Mouse (Mus musculus) CH12.LX (cell line): ENCODE data around the gene Uqcr10. TPM values are rescaled to one million over a fixed set of nuclear protein-coding genes. Genes with fewer than 3 reads are reported as not detected.

ENCODE experiments used
- DNase-seq: peaks from one replicate; pipeline ENCODE4 v3.0.0-alpha.2; 2013; ENCODE audit errors: extremely low read depth
- H3K27ac ChIP-seq: 2 replicates; pipeline ENCODE4 v1.5.1; 2012; ENCODE audit warnings: low read depth, mild to moderate bottlenecking, control low read depth, moderate library complexity; ENCODE audit not compliant: insufficient read depth
- H3K27me3 ChIP-seq: replicated peaks from 2 replicates; pipeline ENCODE3; 2012; ENCODE audit warnings: inconsistent platforms
- H3K36me3 ChIP-seq, 2 experiments: replicated peaks in 1 of 2; 2 replicates each; pipeline versions ENCODE3 to v1.6.1; 2012; ENCODE audit warnings: inconsistent platforms in 1 of 2, low read length in 1 of 2, mild to moderate bottlenecking in 1 of 2, mixed read lengths in 1 of 2, moderate library complexity in 1 of 2; ENCODE audit not compliant: control insufficient read depth in 1 of 2, insufficient read depth in 1 of 2
- H3K4me1 ChIP-seq, 2 experiments: 2 replicates each; pipeline ENCODE4 v1.6.1; 2012; ENCODE audit warnings: inconsistent platforms in 1 of 2, moderate library complexity in 1 of 2; ENCODE audit not compliant: insufficient read depth in 2 of 2, control insufficient read depth in 1 of 2
- H3K4me2 ChIP-seq: 2 replicates; pipeline ENCODE4 v1.6.1; 2012; ENCODE audit warnings: low read depth, mild to moderate bottlenecking, control low read depth; ENCODE audit not compliant: poor library complexity, insufficient read depth, severe bottlenecking
- H3K4me3 ChIP-seq, 3 experiments: fragments of 150-350 bp in 1 of 3; sonication (generic) in 1 of 3; replicated peaks in 1 of 3; 2 replicates each; pipeline versions ENCODE3 to v1.5.1; 2011 to 2012; ENCODE audit warnings: low read depth in 2 of 3, low read length in 2 of 3, mild to moderate bottlenecking in 2 of 3, moderate library complexity in 2 of 3, control low read depth in 1 of 3, improper control_type of control experiment in 1 of 3, inconsistent platforms in 1 of 3, mixed read lengths in 1 of 3; ENCODE audit not compliant: poor library complexity in 1 of 3
- H3K79me2 ChIP-seq: replicated peaks from 2 replicates; pipeline ENCODE4 v1.6.1; 2012; ENCODE audit warnings: mild to moderate bottlenecking, moderate library complexity; ENCODE audit not compliant: control insufficient read depth, poor library complexity, insufficient read depth, severe bottlenecking; ENCODE audit errors: extremely low read depth
- H3K9ac ChIP-seq: 2 replicates; pipeline ENCODE4 v1.6.1; 2012; ENCODE audit warnings: low read depth, mild to moderate bottlenecking, control low read depth, moderate library complexity; ENCODE audit not compliant: insufficient read depth
- H3K9me3 ChIP-seq: replicated peaks from 2 replicates; pipeline ENCODE3; 2012; ENCODE audit warnings: low read length, inconsistent platforms, mixed read lengths
- BHLHE40 ChIP-seq: IDR thresholded peaks from 2 replicates; pipeline ENCODE4 v1.6.1; 2011; ENCODE audit warnings: mild to moderate bottlenecking, low read depth, low read length, improper control_type of control experiment
- CHD1 ChIP-seq: IDR thresholded peaks from 2 replicates; pipeline ENCODE4 v1.6.1; 2012; ENCODE audit warnings: low read depth, low read length, improper control_type of control experiment, inconsistent platforms
- CHD2 ChIP-seq: IDR thresholded peaks from 2 replicates; pipeline ENCODE4 v1.6.1; 2011; ENCODE audit warnings: low read length, improper control_type of control experiment
- CTCF ChIP-seq, 2 experiments: IDR thresholded peaks in 1 of 2; conservative IDR thresholded peaks in 1 of 2; 2 replicates each; pipeline ENCODE4 v1.5.1; 2011 to 2012; ENCODE audit warnings: low read depth in 2 of 2, low read length in 2 of 2, improper control_type of control experiment in 1 of 2, inconsistent platforms in 1 of 2, mild to moderate bottlenecking in 1 of 2, moderate library complexity in 1 of 2
- ELF1 ChIP-seq: IDR thresholded peaks from 2 replicates; pipeline ENCODE4 v1.6.1; 2014; ENCODE audit warnings: low read depth, mild to moderate bottlenecking, inconsistent platforms, low read length, improper control_type of control experiment
- ETS1 ChIP-seq: conservative IDR thresholded peaks from 2 replicates; pipeline ENCODE4 v1.6.1; 2012; ENCODE audit warnings: low read depth, mild to moderate bottlenecking, inconsistent platforms, low read length, improper control_type of control experiment, moderate library complexity
- JUN ChIP-seq: IDR thresholded peaks from 2 replicates; pipeline ENCODE4 v1.6.1; 2011; ENCODE audit warnings: low read depth, mild to moderate bottlenecking, low read length, improper control_type of control experiment, moderate library complexity; ENCODE audit not compliant: insufficient read depth
- JUND ChIP-seq: conservative IDR thresholded peaks from 2 replicates; pipeline ENCODE4 v1.6.1; 2011; ENCODE audit warnings: low read depth, low read length, improper control_type of control experiment
- MAX ChIP-seq: IDR thresholded peaks from 2 replicates; pipeline ENCODE4 v1.6.1; 2011; ENCODE audit warnings: low read length, improper control_type of control experiment
- MAZ ChIP-seq: IDR thresholded peaks from 2 replicates; pipeline ENCODE4 v1.6.1; 2012; ENCODE audit warnings: low read depth, mild to moderate bottlenecking, inconsistent platforms, low read length, improper control_type of control experiment, moderate library complexity
- MEF2A ChIP-seq: IDR thresholded peaks from 2 replicates; pipeline ENCODE4 v1.6.1; 2014; ENCODE audit warnings: low read depth, mild to moderate bottlenecking, inconsistent platforms, low read length, improper control_type of control experiment, borderline replicate concordance
- MXI1 ChIP-seq: IDR thresholded peaks from 2 replicates; pipeline ENCODE4 v1.6.1; 2011; ENCODE audit warnings: mild to moderate bottlenecking, low read depth, low read length, improper control_type of control experiment
- MYC ChIP-seq: IDR thresholded peaks from 2 replicates; pipeline ENCODE4 v1.6.1; 2011; ENCODE audit warnings: low read depth, mild to moderate bottlenecking, improper control_type of control experiment, low read length
- NELFE ChIP-seq: IDR thresholded peaks from 2 replicates; pipeline ENCODE4 v1.6.1; 2011; ENCODE audit warnings: low read depth, low read length, improper control_type of control experiment
- NRF1 ChIP-seq: IDR thresholded peaks from 2 replicates; pipeline ENCODE4 v1.6.1; 2014; ENCODE audit warnings: low read depth, mild to moderate bottlenecking, inconsistent platforms, low read length, improper control_type of control experiment, moderate library complexity
- TBP ChIP-seq: conservative IDR thresholded peaks from 2 replicates; pipeline ENCODE4 v1.6.1; 2011; ENCODE audit warnings: low read depth, low read length, improper control_type of control experiment
- UBTF ChIP-seq: IDR thresholded peaks from 2 replicates; pipeline ENCODE4 v1.6.1; 2012; ENCODE audit warnings: low read depth, mild to moderate bottlenecking, inconsistent platforms, low read length, improper control_type of control experiment, moderate library complexity
- USF1 ChIP-seq: IDR thresholded peaks from 2 replicates; pipeline ENCODE4 v1.6.1; 2014; ENCODE audit warnings: low read depth, mild to moderate bottlenecking, inconsistent platforms, low read length, improper control_type of control experiment
- USF2 ChIP-seq: conservative IDR thresholded peaks from 2 replicates; pipeline ENCODE4 v1.6.1; 2011; ENCODE audit warnings: low read depth, low read length, improper control_type of control experiment
- ZKSCAN1 ChIP-seq: IDR thresholded peaks from 2 replicates; pipeline ENCODE4 v1.6.1; 2012; ENCODE audit warnings: low read depth, inconsistent platforms, low read length, improper control_type of control experiment, borderline replicate concordance
- ZMIZ1 ChIP-seq: IDR thresholded peaks from 2 replicates; pipeline ENCODE4 v1.6.1; 2012; ENCODE audit warnings: low read depth, mild to moderate bottlenecking, inconsistent platforms, low read length, improper control_type of control experiment
- ZNF384 ChIP-seq: IDR thresholded peaks from 2 replicates; pipeline ENCODE4 v1.6.1; 2012; ENCODE audit warnings: low read depth, low read length, improper control_type of control experiment, inconsistent platforms
- dilution Hi-C: fragments of 300-500 bp; cut with MboI; formaldehyde crosslinking; loops from 2 replicates; pipeline ENCODE4 v1.14.3; 2020; ENCODE audit warnings: low sequenced_read_pairs; ENCODE audit not compliant: extremely low pct_unique_long_range_greater_than_20kb, extremely low pct_ligation_motif_present
- in situ Hi-C: fragments of 300-500 bp; cut with MboI; formaldehyde crosslinking; loops from 3 replicates; pipeline ENCODE4 v1.14.3; 2019; ENCODE audit warnings: low sequenced_read_pairs, low pct_ligation_motif_present, low pct_unique_long_range_greater_than_20kb, mixed read lengths
- polyA plus RNA-seq: library from polyadenylated mRNA; unstranded; fragments of >175 nt; gene quantifications from 2 replicates; pipeline ENCODE4 v1.2.1, GENCODE M21; 2012; ENCODE audit warnings: low read depth; ENCODE audit not compliant: insufficient read length
- total RNA-seq, 2 experiments: library from RNA; depleted of rRNA; stranded (reverse); fragments of 300-350 nt in 1 of 2; fragments of >200 nt in 1 of 2; gene quantifications; 2 replicates each; pipeline ENCODE4 v1.2.3; 2012 to 2014

Uqcr10 gene
- total and polyA plus RNA-seq, 3 experiments, result 740 to 1,522 (median 1,007) TPM

GRCm38 (mm10) chr11:4720393-4720792 lies 16.3 kb upstream of the Uqcr10 start:
- Histone ChIP-seq H3K27me3 (no peaks in the 10 kb centered on the region), H3K4me1 (peaks cover 33 to 55% of the 10 kb centered on the region in 2 experiments)
- dilution Hi-C loops, result no loop called here

GRCm38 (mm10) chr11:4719961-4720360 lies 15.8 kb upstream of the Uqcr10 start:
- in situ Hi-C loops (no loop called here), dilution Hi-C loops (no loop called here)
- no peak for DNase-seq
- H3K4me1 ChIP-seq, result peaks cover 33 to 59% of the 10 kb centered on the region in 2 experiments
- no peak overlapping the region for H3K4me2 ChIP-seq
- peak overlapping the region in 1 of 3 experiments; percentile 27 for H3K4me3 ChIP-seq
- no peaks in the 10 kb centered on the region for H3K27me3 ChIP-seq
- H3K27ac ChIP-seq, result no peak overlapping the region
- H3K36me3 ChIP-seq, result peaks cover 32 to 56% of the 10 kb centered on the region in 2 experiments
- no peaks in the 10 kb centered on the region for H3K9me3 ChIP-seq
- H3K79me2 ChIP-seq, result no peaks in the 10 kb centered on the region; the same call in 1 of the 2 replicates
- H3K9ac ChIP-seq, result no peak overlapping the region
- TF ChIP-seq BHLHE40 (peak; percentile 40; the same call in 1 of the 2 replicates), ZKSCAN1 (no peak)

More at GRCm38 (mm10) chr11:4720393-4720792, 16.3 kb upstream of the Uqcr10 start:
- TF ChIP-seq USF1 (peak; percentile 18; the same call in 1 of the 2 replicates), MXI1 (no peak), UBTF (no peak), JUND (no peak), ZMIZ1 (no peak), CTCF (conservative IDR thresholded peaks at IDR 0.05 in 1 of 2, IDR thresholded peaks at IDR 0.05 in 1 of 2; ENCODE audit: low read depth in 2 of 2, low read length in 2 of 2) (no peak), CHD1 (no peak), ELF1 (no peak), MAZ (no peak), ETS1 (0 out of 2 replicates have a peak, but pooled peaks have one; percentile 7), MEF2A (no peak), CHD2 (0 out of 2 replicates have a peak, but pooled peaks have one; percentile 20), JUN (no peak), MAX (peak; percentile 44), NRF1 (no peak), TBP (no peak), NELFE (no peak), ZKSCAN1 (no peak), ZNF384 (no peak), USF2 (no peak), MYC (no peak), BHLHE40 (no peak)
- no peak overlapping the region for H3K9ac ChIP-seq
- no peak for DNase-seq
- in situ Hi-C loops, result no loop called here
- H3K27ac ChIP-seq, result no peak overlapping the region
- H3K79me2 ChIP-seq, result no peaks in the 10 kb centered on the region; the same call in 1 of the 2 replicates
- no peak overlapping the region for H3K4me3 ChIP-seq
- peaks cover 35 to 59% of the 10 kb centered on the region in 2 experiments for H3K36me3 ChIP-seq
- H3K4me2 ChIP-seq, result no peak overlapping the region
- no peaks in the 10 kb centered on the region for H3K9me3 ChIP-seq
